Mouse (Mus musculus): Measurements from ENCODE around the gene Cel. TPM values are rescaled to one million over a fixed set of nuclear protein-coding genes. Genes with fewer than 3 reads are reported as not detected.

The Cel gene
- total and polyA plus RNA-seq, 3 experiments, result not detected

- no peak overlapping the region for H3K27ac ChIP-seq (ENCODE audit: control insufficient read depth, low read depth, low read length)
- no peak for DNase-seq (ENCODE audit: low read depth, low spot score)
- H3K9me3 ChIP-seq (replicated peaks; ENCODE audit: insufficient read depth, low read length), result no peaks in the 10 kb centered on the region
- peaks cover 0 to 3% of the 10 kb centered on the region in 2 experiments; a peak in 1 of 4 replicates for H3K36me3 ChIP-seq (ENCODE audit: control insufficient read depth in 1 of 2, insufficient read depth in 2 of 2, low read length in 2 of 2)
- H3K4me3 ChIP-seq (ENCODE audit: control insufficient read depth in 1 of 2, insufficient read depth in 1 of 2, low read depth in 2 of 2, low read length in 2 of 2), result no peak overlapping the region
- no peak overlapping the region for H3K9ac ChIP-seq (ENCODE audit: control insufficient read depth, low read depth, low read length, poor library complexity, severe bottlenecking)
- TF ChIP-seq SIN3A (IDR thresholded peaks at IDR 0.05; ENCODE audit: low read length), result no peak
- no peak for TF ChIP-seq ELF1 (IDR thresholded peaks at IDR 0.05; ENCODE audit: low read depth, low read length)
- no peaks in the 10 kb centered on the region for H3K27me3 ChIP-seq (ENCODE audit: control insufficient read depth in 1 of 2, insufficient read depth in 2 of 2, low read length in 2 of 2)
- peaks cover 0 to 6% of the 10 kb centered on the region in 2 experiments; a peak in 2 of 4 replicates for H3K4me1 ChIP-seq (ENCODE audit: control insufficient read depth in 1 of 2, insufficient read depth in 2 of 2, low read length in 2 of 2)
- H3K79me2 ChIP-seq (ENCODE audit: control insufficient read depth, insufficient read depth, low read length, poor library complexity), result no peaks in the 10 kb centered on the region
Measured at GRCm38 (mm10) chr2:28546560-28546959, 16.6 kb downstream of the Cel start.

- Histone ChIP-seq H3K27me3 (ENCODE audit: control insufficient read depth in 1 of 2, insufficient read depth in 2 of 2, low read length in 2 of 2) (no peaks in the 10 kb centered on the region), H3K9me3 (replicated peaks; ENCODE audit: insufficient read depth, low read length) (no peaks in the 10 kb centered on the region), H3K4me3 (ENCODE audit: control insufficient read depth in 1 of 2, insufficient read depth in 1 of 2, low read depth in 2 of 2, low read length in 2 of 2) (no peak overlapping the region), H3K79me2 (ENCODE audit: control insufficient read depth, insufficient read depth, low read length, poor library complexity) (no peaks in the 10 kb centered on the region), H3K9ac (ENCODE audit: control insufficient read depth, low read depth, low read length, poor library complexity, severe bottlenecking) (no peak overlapping the region), H3K36me3 (ENCODE audit: control insufficient read depth in 1 of 2, insufficient read depth in 2 of 2, low read length in 2 of 2) (peaks cover 0 to 3% of the 10 kb centered on the region in 2 experiments; a peak in 1 of 4 replicates), H3K27ac (ENCODE audit: control insufficient read depth, low read depth, low read length) (no peak overlapping the region), H3K4me1 (ENCODE audit: control insufficient read depth in 1 of 2, insufficient read depth in 2 of 2, low read length in 2 of 2) (peaks cover 0 to 6% of the 10 kb centered on the region in 2 experiments; a peak in 2 of 4 replicates)
- DNase-seq (ENCODE audit: low read depth, low spot score), result peak; percentile 45
- 0 out of 4 replicates have a peak, but pooled peaks of 1 of the 2 experiments have one; percentile 10 for TF ChIP-seq EP300 (IDR thresholded peaks at IDR 0.05; ENCODE audit: low read depth in 1 of 2, low read length in 2 of 2)
- no peak for TF ChIP-seq RAD21 (IDR thresholded peaks at IDR 0.05; ENCODE audit: low read depth, low read length)
- TF ChIP-seq NRF1 (IDR thresholded peaks at IDR 0.05; ENCODE audit: insufficient read depth, low read depth, low read length, poor library complexity, severe bottlenecking), result no peak
- TF ChIP-seq POLR2AphosphoS5 (IDR thresholded peaks at IDR 0.05; ENCODE audit: borderline replicate concordance, low read depth, low read length), result no peak
- TF ChIP-seq MYB (IDR thresholded peaks at IDR 0.05; ENCODE audit: low read depth, low read length), result no peak
- TF ChIP-seq ETS1 (IDR thresholded peaks at IDR 0.05; ENCODE audit: low read depth, low read length), result peak; percentile 51; the same call in 1 of the 2 replicates
- no peak for TF ChIP-seq E2F4 (IDR thresholded peaks at IDR 0.05; ENCODE audit: borderline replicate concordance, low read depth, low read length)
- TF ChIP-seq POLR2A (IDR thresholded peaks at IDR 0.05; ENCODE audit: control insufficient read depth in 1 of 2, insufficient read depth in 1 of 2, low read depth in 1 of 2, low read length in 2 of 2, poor library complexity in 1 of 2), result no peak
- no peak for TF ChIP-seq CHD1 (IDR thresholded peaks at IDR 0.05; ENCODE audit: low read depth, low read length)
- TF ChIP-seq POLR2AphosphoS2 (IDR thresholded peaks at IDR 0.05; ENCODE audit: low read length), result no peak
- TF ChIP-seq MXI1 (IDR thresholded peaks at IDR 0.05; ENCODE audit: low read depth, low read length), result no peak
- TF ChIP-seq GATA1 (IDR thresholded peaks at IDR 0.05; ENCODE audit: low read depth, low read length), result peak; percentile 62; the same call in 1 of the 2 replicates
- TF ChIP-seq TCF12 (IDR thresholded peaks at IDR 0.05; ENCODE audit: low read depth, low read length), result 0 out of 2 replicates have a peak, but pooled peaks have one; percentile 28
- no peak for TF ChIP-seq GABPA (IDR thresholded peaks at IDR 0.05; ENCODE audit: low read depth, low read length)
- TF ChIP-seq MYC (IDR thresholded peaks at IDR 0.05; ENCODE audit: low read depth, low read length), result no peak
- no peak for TF ChIP-seq ELF1 (IDR thresholded peaks at IDR 0.05; ENCODE audit: low read depth, low read length)
- no peak for TF ChIP-seq USF2 (IDR thresholded peaks at IDR 0.05; ENCODE audit: borderline replicate concordance in 1 of 2, insufficient read depth in 1 of 2, low read depth in 1 of 2, low read length in 2 of 2)
- no peak for TF ChIP-seq MEF2A (IDR thresholded peaks at IDR 0.05; ENCODE audit: extremely low read depth, insufficient replicate concordance, low read depth, low read length, poor library complexity, severe bottlenecking)
- TF ChIP-seq RCOR1 (IDR thresholded peaks at IDR 0.05; ENCODE audit: low read depth, low read length), result no peak
- TF ChIP-seq ZC3H11A (IDR thresholded peaks at IDR 0.05; ENCODE audit: low read depth, low read length), result no peak
- no peak for TF ChIP-seq USF1 (IDR thresholded peaks at IDR 0.05; ENCODE audit: low read depth, low read length)
- TF ChIP-seq KAT2A (conservative IDR thresholded peaks at IDR 0.05; ENCODE audit: low read depth, low read length), result no peak
- no peak for TF ChIP-seq JUND (IDR thresholded peaks at IDR 0.05; ENCODE audit: low read depth, low read length)
- no peak for TF ChIP-seq BHLHE40 (IDR thresholded peaks at IDR 0.05; ENCODE audit: borderline replicate concordance, low read depth, low read length)
- no peak for TF ChIP-seq SIN3A (IDR thresholded peaks at IDR 0.05; ENCODE audit: low read length)
- no peak for TF ChIP-seq ZNF384 (IDR thresholded peaks at IDR 0.05; ENCODE audit: low read depth, low read length)
- TF ChIP-seq NELFE (IDR thresholded peaks at IDR 0.05; ENCODE audit: low read depth, low read length), result no peak
- no peak for TF ChIP-seq ZKSCAN1 (IDR thresholded peaks at IDR 0.05; ENCODE audit: low read depth, low read length)
- TF ChIP-seq ZMIZ1 (IDR thresholded peaks at IDR 0.05; ENCODE audit: low read depth, low read length), result no peak
- no peak for TF ChIP-seq TAL1 (IDR thresholded peaks at IDR 0.05; ENCODE audit: low read length)
- no peak for TF ChIP-seq TBP (IDR thresholded peaks at IDR 0.05; ENCODE audit: low read depth, low read length)
Measured at GRCm38 (mm10) chr2:28545976-28546375, 17.2 kb downstream of the Cel start.
